Mouse (Mus musculus) heart, adult 2 months (tissue): ENCODE data around the gene Tfeb. TPM values are rescaled to one million over a fixed set of nuclear protein-coding genes. Genes with fewer than 3 reads are reported as not detected.

Experiments used
- DNase-seq, 2 experiments: peaks; one replicate each; pipeline ENCODE4 v3.0.0; 2021
- H3K27ac ChIP-seq: fragments of 200-600 bp; 2 replicates; pipeline ENCODE4 v1.8.1; 2022
- H3K27me3 ChIP-seq: fragments of 200-500 bp; 2 replicates; pipeline ENCODE4 v1.6.1; 2012; ENCODE audit warnings: mild to moderate bottlenecking, low read length, inconsistent platforms, mixed read lengths; ENCODE audit not compliant: control insufficient read depth, insufficient read depth
- H3K36me3 ChIP-seq: fragments of 200-500 bp; 2 replicates; pipeline ENCODE4 v1.6.1; 2012; ENCODE audit warnings: low read length, inconsistent platforms; ENCODE audit not compliant: control insufficient read depth, insufficient read depth
- H3K4me1 ChIP-seq: fragments of 200-500 bp; 2 replicates; pipeline ENCODE4 v1.6.1; 2011; ENCODE audit warnings: low read length; ENCODE audit not compliant: control insufficient read depth, insufficient read depth
- H3K4me3 ChIP-seq: fragments of 200-600 bp; 2 replicates; pipeline ENCODE4 v1.8.1; 2022
- H3K79me2 ChIP-seq: fragments of 200-500 bp; replicated peaks from 2 replicates; pipeline ENCODE4 v1.6.1; 2012; ENCODE audit warnings: mild to moderate bottlenecking, inconsistent platforms, low read length, moderate library complexity, mixed read lengths; ENCODE audit not compliant: control insufficient read depth, insufficient read depth
- H3K9ac ChIP-seq: fragments of 200-500 bp; 2 replicates; pipeline ENCODE4 v1.6.1; 2012; ENCODE audit warnings: low read depth, mild to moderate bottlenecking, control low read depth, inconsistent platforms, low read length, mixed read lengths
- CTCF ChIP-seq: fragments of 200-600 bp; IDR thresholded peaks from 2 replicates; pipeline ENCODE4 v1.8.1; 2022; ENCODE audit warnings: antibody characterized with exemption, mild to moderate bottlenecking, moderate library complexity
- EP300 ChIP-seq: fragments of 200-500 bp; IDR thresholded peaks from 2 replicates; pipeline ENCODE4 v1.6.1; 2011; ENCODE audit warnings: low read depth, low read length, control low read depth; ENCODE audit not compliant: insufficient read depth
- POLR2A ChIP-seq: fragments of 200-500 bp; IDR thresholded peaks from 2 replicates; pipeline ENCODE4 v1.6.1; 2011; ENCODE audit warnings: mild to moderate bottlenecking, low read depth, low read length, control low read depth; ENCODE audit not compliant: insufficient read depth
- WGBS: fragments of 180-500 bp; shearing (Covaris S2); methylation state at CpG from one replicate; pipeline ENCODE4 v1.1.7; 2018; 5-methylcytosine and 5-hydroxymethylcytosine counted together
- intact Hi-C: fragments of 180-260 bp; cut with DNase I; formaldehyde crosslinking; loops from one replicate; pipeline ENCODE4 v1.15.1; 2025
- polyA plus RNA-seq: library from polyadenylated mRNA; depleted of rRNA; stranded (reverse); fragments of >200 nt; gene quantifications from 2 replicates; pipeline ENCODE4 v1.2.3, GENCODE M21; 2012
- total RNA-seq, 2 experiments: library from RNA; stranded (reverse); gene quantifications; 2 replicates each; pipeline ENCODE4 v1.2.3; 2021

The Tfeb gene
- total and polyA plus RNA-seq, 3 experiments, result 33.5 to 42.7 (median 36.8) TPM

- H3K4me1 ChIP-seq, result peaks cover 1% of the 10 kb centered on the region; the same call in 1 of the 2 replicates
- DNase-seq, result no peak
- no peaks in the 10 kb centered on the region for H3K27me3 ChIP-seq
- 88% methylated on average over 15 of the region's 15 CpGs for WGBS
- H3K79me2 ChIP-seq, result no peaks in the 10 kb centered on the region
- H3K4me3 ChIP-seq, result no peak overlapping the region
- TF ChIP-seq CTCF (no peak), POLR2A (no peak), EP300 (no peak)
- no peak overlapping the region for H3K9ac ChIP-seq
- H3K27ac ChIP-seq, result no peak overlapping the region
- intact Hi-C loops, result no loop called here
- no peaks in the 10 kb centered on the region for H3K36me3 ChIP-seq
These were observed 74.5 kb downstream of the Tfeb start for GRCm38 (mm10) chr17:47811265-47811800.

GRCm38 (mm10) chr17:47812200-47812599 lies 75.4 kb downstream of the Tfeb start:
- Histone ChIP-seq H3K36me3 (no peaks in the 10 kb centered on the region), H3K9ac (no peak overlapping the region), H3K27ac (no peak overlapping the region), H3K27me3 (no peaks in the 10 kb centered on the region), H3K4me1 (peaks cover 1% of the 10 kb centered on the region; the same call in 1 of the 2 replicates), H3K4me3 (no peak overlapping the region), H3K79me2 (no peaks in the 10 kb centered on the region)
- no peak for DNase-seq
- TF ChIP-seq POLR2A (no peak), CTCF (no peak), EP300 (no peak)
- intact Hi-C loops, result no loop called here
- WGBS, result 78% methylated on average over 6 of the region's 6 CpGs

GRCm38 (mm10) chr17:47813616-47814015 lies 76.8 kb downstream of the Tfeb start:
- Histone ChIP-seq H3K4me3 (no peak overlapping the region), H3K27me3 (no peaks in the 10 kb centered on the region), H3K4me1 (peaks cover 1% of the 10 kb centered on the region; the same call in 1 of the 2 replicates), H3K27ac (no peak overlapping the region), H3K36me3 (no peaks in the 10 kb centered on the region), H3K9ac (no peak overlapping the region), H3K79me2 (no peaks in the 10 kb centered on the region)
- no peak for DNase-seq
- TF ChIP-seq CTCF (no peak), EP300 (no peak), POLR2A (no peak)
- WGBS, result 40% methylated on average over 5 of the region's 5 CpGs
- intact Hi-C loops, result no loop called here

- no peak overlapping the region for H3K27ac ChIP-seq
- no peak overlapping the region for H3K9ac ChIP-seq
- no peaks in the 10 kb centered on the region for H3K27me3 ChIP-seq
- intact Hi-C loops, result no loop called here
- 63% methylated on average over 6 of the region's 6 CpGs for WGBS
- H3K36me3 ChIP-seq, result no peaks in the 10 kb centered on the region
- H3K4me3 ChIP-seq, result no peak overlapping the region
- no peak for TF ChIP-seq POLR2A
- no peak for TF ChIP-seq CTCF
- no peak for TF ChIP-seq EP300
- H3K4me1 ChIP-seq, result peaks cover 1% of the 10 kb centered on the region; the same call in 1 of the 2 replicates
- H3K79me2 ChIP-seq, result no peaks in the 10 kb centered on the region
- no peak for DNase-seq
These were observed 77.7 kb downstream of the Tfeb start for GRCm38 (mm10) chr17:47814496-47814895.

GRCm38 (mm10) chr17:47815446-47815845 lies 78.6 kb downstream of the Tfeb start:
- no peak overlapping the region for H3K9ac ChIP-seq
- H3K4me1 ChIP-seq, result peaks cover 1% of the 10 kb centered on the region; the same call in 1 of the 2 replicates
- H3K36me3 ChIP-seq, result no peaks in the 10 kb centered on the region
- no peaks in the 10 kb centered on the region for H3K79me2 ChIP-seq
- no peak for DNase-seq
- WGBS, result 73% methylated on average over 10 of the region's 10 CpGs
- intact Hi-C loops, result no loop called here
- no peak overlapping the region for H3K4me3 ChIP-seq
- TF ChIP-seq CTCF (no peak), EP300 (no peak), POLR2A (no peak)
- H3K27me3 ChIP-seq, result no peaks in the 10 kb centered on the region
- H3K27ac ChIP-seq, result no peak overlapping the region

GRCm38 (mm10) chr17:47818038-47818725 lies 81.4 kb downstream of the Tfeb start:
- TF ChIP-seq CTCF (no peak), EP300 (no peak)
- no peaks in the 10 kb centered on the region for H3K36me3 ChIP-seq
- 89% methylated on average over 13 of the region's 13 CpGs for WGBS
- H3K79me2 ChIP-seq, result no peaks in the 10 kb centered on the region
- H3K27ac ChIP-seq, result no peak overlapping the region
- DNase-seq, result no peak
- no peak overlapping the region for H3K4me3 ChIP-seq
- H3K27me3 ChIP-seq, result no peaks in the 10 kb centered on the region
- H3K4me1 ChIP-seq, result peaks cover 1% of the 10 kb centered on the region; the same call in 1 of the 2 replicates
- no peak overlapping the region for H3K9ac ChIP-seq
- intact Hi-C loops, result no loop called here
